Mouse (Mus musculus): Measurements from ENCODE around the gene Stam.

The Stam gene

GRCm38 (mm10) chr2:14107673-14108072, 33.8 kb downstream of the Stam start:
- in situ Hi-C loops (cut with MboI; ENCODE audit: low sequenced_read_pairs) = no loop called here

GRCm38 (mm10) chr2:14126387-14126786, 52.5 kb downstream of the Stam start:
- in situ Hi-C loops (cut with MboI; ENCODE audit: low sequenced_read_pairs) = no loop called here

- in situ Hi-C loops (cut with MboI; ENCODE audit: low sequenced_read_pairs) = no loop called here
These were observed 53.7 kb downstream of the Stam start for GRCm38 (mm10) chr2:14127629-14128028.

GRCm38 (mm10) chr2:14130641-14131339, 56.9 kb downstream of the Stam start:
- in situ Hi-C loops (cut with MboI; ENCODE audit: low sequenced_read_pairs) = no loop called here

GRCm38 (mm10) chr2:14132468-14133326, 58.8 kb downstream of the Stam start:
- in situ Hi-C loops (cut with MboI; ENCODE audit: low sequenced_read_pairs) = no loop called here

- in situ Hi-C loops (cut with MboI; ENCODE audit: low sequenced_read_pairs) = no loop called here
These were observed 63.0 kb downstream of the Stam start for GRCm38 (mm10) chr2:14136906-14137305.

- in situ Hi-C loops (cut with MboI; ENCODE audit: low sequenced_read_pairs) = no loop called here
These were observed 65.7 kb downstream of the Stam start for GRCm38 (mm10) chr2:14139590-14139989.

- in situ Hi-C loops (cut with MboI; ENCODE audit: low sequenced_read_pairs) = no loop called here
These were observed 66.1 kb downstream of the Stam start for GRCm38 (mm10) chr2:14140044-14140443.

GRCm38 (mm10) chr2:14145311-14145710, 71.4 kb downstream of the Stam start:
- in situ Hi-C loops (cut with MboI; ENCODE audit: low sequenced_read_pairs) = no loop called here

GRCm38 (mm10) chr2:14146913-14147312, 73.0 kb downstream of the Stam start:
- in situ Hi-C loops (cut with MboI; ENCODE audit: low sequenced_read_pairs) = no loop called here

GRCm38 (mm10) chr2:14150829-14151228, 76.9 kb downstream of the Stam start:
- in situ Hi-C loops (cut with MboI; ENCODE audit: low sequenced_read_pairs) = no loop called here

- in situ Hi-C loops (cut with MboI; ENCODE audit: low sequenced_read_pairs) = no loop called here
These were observed 78.0 kb downstream of the Stam start for GRCm38 (mm10) chr2:14151854-14152253.

- in situ Hi-C loops (cut with MboI; ENCODE audit: low sequenced_read_pairs) = no loop called here
These were observed 85.1 kb downstream of the Stam start for GRCm38 (mm10) chr2:14159047-14159446.

- in situ Hi-C loops (cut with MboI; ENCODE audit: low sequenced_read_pairs) = no loop called here
These were observed 85.9 kb downstream of the Stam start for GRCm38 (mm10) chr2:14159756-14160155.

GRCm38 (mm10) chr2:14164459-14165030, 90.6 kb downstream of the Stam start:
- in situ Hi-C loops (cut with MboI; ENCODE audit: low sequenced_read_pairs) = no loop called here

GRCm38 (mm10) chr2:14165066-14165465, 91.2 kb downstream of the Stam start:
- in situ Hi-C loops (cut with MboI; ENCODE audit: low sequenced_read_pairs) = no loop called here

GRCm38 (mm10) chr2:14165618-14166344, 91.9 kb downstream of the Stam start:
- in situ Hi-C loops (cut with MboI; ENCODE audit: low sequenced_read_pairs) = no loop called here

- in situ Hi-C loops (cut with MboI; ENCODE audit: low sequenced_read_pairs) = no loop called here
These were observed 93.8 kb downstream of the Stam start for GRCm38 (mm10) chr2:14167721-14168120.

GRCm38 (mm10) chr2:14174334-14174733, 100.4 kb downstream of the Stam start, which contains the start of gene Tmem236:
Gene Tmem236 (plus strand): TSS chr2:14174523.
- in situ Hi-C loops (cut with MboI; ENCODE audit: low sequenced_read_pairs) = no loop called here

- in situ Hi-C loops (cut with MboI; ENCODE audit: low sequenced_read_pairs) = no loop called here
These were observed 102.7 kb downstream of the Stam start for GRCm38 (mm10) chr2:14176460-14177193.

Data from CH12F3 (cell line).